Mouse (Mus musculus) mouse trophoblast stem cell (cell line): ENCODE data around the gene Slc38a7.
"Not testable (repeated sequence)": the region's sequence is repeated elsewhere in the genome, so short reads cannot be mapped to it uniquely, and the experiment has no call there.

ENCODE experiments used
- in situ Hi-C, 2 experiments: fragments of 300-500 bp; cut with MseI, MboI; formaldehyde crosslinking; loops; 2 replicates in 1 of 2; 3 replicates in 1 of 2; pipeline ENCODE4 v1.15.1; 2025

Gene Slc38a7

GRCm38 (mm10) chr8:95853102-95853843 lies at the start of gene Slc38a7:
TSS of gene Slc38a7 (minus strand) at chr8:95853539.
- in situ Hi-C loops = no loop called here

GRCm38 (mm10) chr8:95901864-95902263 lies 48.5 kb upstream of the Slc38a7 start:
- in situ Hi-C loops = no loop called here

- in situ Hi-C loops = no loop called here
Measured at GRCm38 (mm10) chr8:95893701-95894100, 40.4 kb upstream of the Slc38a7 start.

GRCm38 (mm10) chr8:95888285-95889136 lies 35.2 kb upstream of the Slc38a7 start, which contains the start of gene Got2:
TSS of gene Got2 (minus strand) at chr8:95888547.
- in situ Hi-C loops = no loop called here

- in situ Hi-C loops = no loop called here
Measured at GRCm38 (mm10) chr8:95887578-95888284, 34.4 kb upstream of the Slc38a7 start.

- in situ Hi-C loops = no loop called here
Measured at GRCm38 (mm10) chr8:95886647-95887577, 33.6 kb upstream of the Slc38a7 start.

GRCm38 (mm10) chr8:95885966-95886365 lies 32.6 kb upstream of the Slc38a7 start:
- in situ Hi-C loops = no loop called here

GRCm38 (mm10) chr8:95885271-95885841 lies 32.0 kb upstream of the Slc38a7 start:
- in situ Hi-C loops = no loop called here

- in situ Hi-C loops = no loop called here
Measured at GRCm38 (mm10) chr8:95884491-95884890, 31.2 kb upstream of the Slc38a7 start.

- in situ Hi-C loops = no loop called here
Measured at GRCm38 (mm10) chr8:95882191-95882590, 28.9 kb upstream of the Slc38a7 start.

GRCm38 (mm10) chr8:95881576-95881975 lies 28.2 kb upstream of the Slc38a7 start:
- in situ Hi-C loops = no loop called here

GRCm38 (mm10) chr8:95879823-95880222 lies 26.5 kb upstream of the Slc38a7 start:
- in situ Hi-C loops = no loop called here

GRCm38 (mm10) chr8:95878176-95878962 lies 25.0 kb upstream of the Slc38a7 start:
- in situ Hi-C loops = no loop called here

- in situ Hi-C loops = no loop called here
Measured at GRCm38 (mm10) chr8:95875270-95875669, 21.9 kb upstream of the Slc38a7 start.

GRCm38 (mm10) chr8:95871690-95872089 lies 18.4 kb upstream of the Slc38a7 start:
- in situ Hi-C loops = no loop called here

GRCm38 (mm10) chr8:95864851-95865250 lies 11.5 kb upstream of the Slc38a7 start:
- in situ Hi-C loops = not testable (repeated sequence)

GRCm38 (mm10) chr8:95863761-95864440 lies 10.6 kb upstream of the Slc38a7 start:
- in situ Hi-C loops = not testable (repeated sequence)

- in situ Hi-C loops = no loop called here
Measured at GRCm38 (mm10) chr8:95854174-95854573, 835 bp upstream of the Slc38a7 start.

- in situ Hi-C loops = no loop called here
Measured at GRCm38 (mm10) chr8:95852290-95852689, 1.0 kb downstream of the Slc38a7 start.
